Mouse (Mus musculus): ENCODE results near the gene Ugt1a7c.
"Not testable (repeated sequence)": the region's sequence is repeated elsewhere in the genome, so short reads cannot be mapped to it uniquely, and the experiment has no call there.

DNA sequence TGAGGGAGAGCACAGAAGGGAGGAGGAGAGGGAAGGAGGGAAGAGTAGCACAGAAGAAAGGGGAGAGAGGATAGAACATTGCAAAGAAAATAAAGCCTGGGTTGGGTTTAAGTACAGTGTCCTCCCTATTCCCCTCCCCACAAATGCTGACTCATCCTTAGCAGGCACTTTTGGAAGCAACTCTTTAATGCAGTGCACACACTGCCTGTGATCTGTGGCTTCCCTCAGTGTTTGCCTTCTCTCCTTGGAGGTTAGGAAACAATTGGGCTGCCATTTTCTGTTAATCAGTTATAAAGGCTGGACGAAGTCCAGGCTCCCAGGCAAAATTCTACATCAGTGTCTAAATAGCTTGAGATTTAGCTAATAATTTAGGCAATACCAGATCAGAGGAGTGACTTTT is 45.6 kb downstream of the Ugt1a7c start:
- TF ChIP-seq SIN3A (IDR thresholded peaks at IDR 0.05; ENCODE audit: low read length); CTCF (IDR thresholded peaks at IDR 0.05 in 2 of 3, conservative IDR thresholded peaks at IDR 0.05 in 1 of 3; ENCODE audit: control insufficient read depth in 1 of 3, insufficient read depth in 1 of 3, low read depth in 2 of 3, low read length in 3 of 3, poor library complexity in 1 of 3, severe bottlenecking in 1 of 3); POLR2A (IDR thresholded peaks at IDR 0.05; ENCODE audit: control insufficient read depth in 1 of 2, insufficient read depth in 1 of 2, low read depth in 1 of 2, low read length in 2 of 2, poor library complexity in 1 of 2): not testable (repeated sequence)
